Mouse (Mus musculus): Measurements from ENCODE around the gene Tprg. TPM values are rescaled to one million over a fixed set of nuclear protein-coding genes. Genes with fewer than 3 reads are reported as not detected.

Gene Tprg
- not detected in 2 replicates for polyA plus RNA-seq (2012; rRNA removed)

GRCm38 (mm10) chr16:25286517-25286916 lies at the start of gene Tprg:
Gene Tprg (plus strand): TSS chr16:25286817.

Measured in central nervous system, embryonic 11.5 days (tissue).